ENCODE assay signal across 13 mouse cellular contexts in genomic region chr15:64021885-64022836, GRCm38 (mm10). TPM values are rescaled to one million over a fixed set of nuclear protein-coding genes. Genes with fewer than 3 reads are reported as not detected.
DNase-seq lines count a peak whose midpoint lies in the region; ATAC-seq and TF ChIP-seq lines count a peak whose summit lies in the region.
"Had no signal": no experiment of that assay in that cellular context is flagged by ENCODE, and none has a peak within 500 bp of the region (broad histone marks: within the 10 kb centered on the region; RNA-seq: fewer than 3 reads in every experiment).

No protein-coding gene starts in this region.

- 82% methylated on average over 27 of the region's 27 CpGs for WGBS in cerebellum, adult 2 months

- no peak for TF ChIP-seq CTCF in cerebellum, adult 2 months (IDR thresholded peaks at IDR 0.05; ENCODE audit: borderline replicate concordance, insufficient read depth, low read depth, low read length)

- H3K4me1 ChIP-seq in cerebellum, adult 2 months (ENCODE audit: control insufficient read depth, insufficient read depth, low read length), result peaks cover 59% of the 10 kb centered on the region

- ATAC-seq in CD4-positive, CD25-positive, alpha-beta regulatory T cell, adult 4 months, result peak; percentile 67
- ATAC-seq in inflammation-experienced regulatory T-cells, adult 6 months, result peak; percentile 58

- H3K4me3 ChIP-seq in cerebellum, adult 2 months (replicated peaks; ENCODE audit: insufficient read depth, low read depth, low read length), result no peak overlapping the region
- H3K4me3 ChIP-seq: limb, embryonic 12.5 days; midbrain, embryonic 10.5 days had no signal

- H3K27ac ChIP-seq in cerebellum, adult 2 months (ENCODE audit: insufficient read depth, low read length), result 0 out of 2 replicates have a peak overlapping the region, but pooled peaks have one; percentile 11
- H3K27ac ChIP-seq: limb, embryonic 12.5 days; midbrain, embryonic 10.5 days had no signal

- no peak for TF ChIP-seq POLR2A in cerebellum, adult 2 months (IDR thresholded peaks at IDR 0.05; ENCODE audit: borderline replicate concordance, insufficient read depth, low read length)

- H3K27me3 ChIP-seq in cerebellum, adult 2 months (ENCODE audit: control insufficient read depth, insufficient read depth, low read length), result no peaks in the 10 kb centered on the region
- H3K27me3 ChIP-seq: limb, embryonic 12.5 days had no signal

- no peak for DNase-seq in cerebellum, adult 2 months
- no peak for DNase-seq in cerebellum, adult 8-10 months
- peak; percentile 64 to 79 for DNase-seq in spleen, postnatal 4 days (ENCODE audit: low spot score in 2 of 2)
- no peak for DNase-seq in layer of hippocampus, postnatal 10 days (ENCODE audit: low spot score in 2 of 2)
- DNase-seq in gastrocnemius, postnatal 4 days (ENCODE audit: low spot score in 2 of 2), result no peak
- DNase-seq in kidney, postnatal 14 days, result no peak
- DNase-seq: adrenal gland, postnatal 14 days; cerebellum, postnatal 10 days; heart, postnatal 36 days had no signal

RNA-seq across cellular contexts. Expression of gene Fam49b, which starts 38.1 kb away (rescaled TPM):
- polyA plus RNA-seq in cerebellum, adult 2 months (2012; rRNA removed), result 137 and 147 TPM in 2 replicates
- 10 to 100 TPM; 96.4 to 96.5 TPM for polyA plus RNA-seq in CD4-positive, CD25-positive, alpha-beta regulatory T cell, adult 4 months (2017; shearing (Covaris generic))
- 100 to 1,000 TPM in 1 of 3 experiments, 10 to 100 TPM in 2; 88.7 to 104 (median 98.2) TPM for polyA plus RNA-seq in inflammation-experienced regulatory T-cells, adult 6 months (2017; shearing (Covaris generic))
- 100 to 1,000 TPM; 186 to 187 TPM for total RNA-seq in layer of hippocampus, postnatal 10 days (2021)
- 10 to 100 TPM; 75.6 to 83.8 TPM for total RNA-seq in gastrocnemius, postnatal 4 days (2021)

Comparison
In these comparisons a context has a peak if more than half of its experiments do, and no peak if none do; other contexts are left out.
1. DNase-seq: peak in spleen, postnatal 4 days (2 of 2); none in cerebellum, adult 2 months (0 of 2), cerebellum, adult 8-10 months (single experiment), layer of hippocampus, postnatal 10 days (0 of 2), gastrocnemius, postnatal 4 days (0 of 2) and kidney, postnatal 14 days (single experiment).